Mouse (Mus musculus) thymus, postnatal 0 days (tissue): Measurements from ENCODE around the gene Plppr3. TPM values are rescaled to one million over a fixed set of nuclear protein-coding genes. Genes with fewer than 3 reads are reported as not detected.
A peak's percentile ranks its signal among the peaks of the same experiment; 100 is the strongest.

Source experiments
- DNase-seq: peaks from one replicate; pipeline ENCODE4 v3.0.0-alpha.2; 2015; ENCODE audit warnings: low spot score
- polyA plus RNA-seq: library from polyadenylated mRNA; unstranded; fragments of >200 nt; fragmentation: Nextera tagmentation; extraction: Ambion mirVana; gene quantifications from 2 replicates; pipeline ENCODE4 v1.2.1, GENCODE M21; 2015

Gene Plppr3
- polyA plus RNA-seq, 1 experiment from 2014 or later, result 3.4 TPM

DNA sequence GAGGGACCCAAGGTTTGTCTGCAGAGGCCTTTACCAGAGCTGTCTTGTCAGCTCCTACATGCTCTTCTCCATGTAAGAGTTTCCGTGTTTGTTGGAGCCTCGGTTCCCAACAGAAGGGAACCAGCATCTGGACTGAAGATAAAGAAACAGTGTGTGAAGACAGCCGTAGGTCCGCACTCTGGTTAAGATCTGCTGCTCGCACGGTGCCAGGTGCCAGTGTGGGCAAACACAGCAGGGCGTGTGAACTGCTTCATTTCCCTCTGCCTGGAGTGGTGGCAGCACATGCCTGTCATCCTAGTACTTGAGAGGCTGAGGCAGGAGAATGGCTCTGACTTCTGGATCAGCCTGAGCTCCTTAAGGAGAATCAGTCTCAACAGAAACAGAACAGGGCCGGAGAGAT is 2.6 kb downstream of the Plppr3 start:
- DNase-seq, result no peak

GRCm38 (mm10) chr10:79866601-79867000 is 7.8 kb downstream of the Plppr3 start:
- no peak for DNase-seq

- DNase-seq, result no peak
Measured at GRCm38 (mm10) chr10:79865801-79866295, 8.6 kb downstream of the Plppr3 start.

DNA sequence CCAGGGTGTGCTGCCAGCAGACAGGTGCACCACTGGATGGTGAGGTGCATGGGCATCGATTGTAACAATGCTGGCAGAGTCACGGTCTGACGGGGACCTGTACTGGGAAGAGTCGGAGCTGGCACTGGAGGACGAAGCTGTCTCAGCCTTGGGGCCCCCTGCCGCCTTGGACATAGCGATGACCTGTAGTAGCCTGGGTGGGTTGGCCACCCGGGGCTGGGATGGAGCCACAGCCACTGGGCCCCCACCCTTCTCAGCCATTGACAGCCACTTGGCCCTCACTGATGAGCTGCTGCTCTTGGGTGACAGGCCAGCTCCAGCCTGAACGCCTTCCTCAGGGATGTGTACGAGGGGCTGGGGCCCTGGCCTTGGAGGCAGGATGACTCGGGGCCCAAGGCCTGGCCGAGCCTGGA is 9.2 kb downstream of the Plppr3 start:
- DNase-seq, result no peak

GRCm38 (mm10) chr10:79864351-79865188 is 9.9 kb downstream of the Plppr3 start:
- no peak for DNase-seq

DNA sequence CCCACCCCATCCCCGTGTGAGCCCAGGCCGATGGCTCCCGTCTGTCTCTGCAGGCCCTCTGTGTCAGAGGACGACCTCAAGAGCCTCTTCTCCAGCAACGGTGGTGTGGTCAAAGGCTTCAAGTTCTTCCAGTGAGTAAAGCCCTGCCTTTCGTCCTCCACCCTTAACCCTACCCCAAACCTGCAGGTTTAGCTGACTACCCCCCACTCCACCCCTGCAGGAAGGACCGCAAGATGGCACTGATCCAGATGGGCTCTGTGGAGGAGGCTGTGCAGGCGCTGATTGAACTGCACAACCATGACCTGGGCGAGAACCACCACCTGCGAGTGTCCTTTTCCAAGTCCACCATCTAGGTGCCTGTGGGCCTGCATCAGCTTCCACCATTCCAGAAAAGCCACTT is 11.5 kb downstream of the Plppr3 start:
- DNase-seq, result no peak

- DNase-seq, result no peak
Measured at GRCm38 (mm10) chr10:79862049-79862788, 12.2 kb downstream of the Plppr3 start.

DNA sequence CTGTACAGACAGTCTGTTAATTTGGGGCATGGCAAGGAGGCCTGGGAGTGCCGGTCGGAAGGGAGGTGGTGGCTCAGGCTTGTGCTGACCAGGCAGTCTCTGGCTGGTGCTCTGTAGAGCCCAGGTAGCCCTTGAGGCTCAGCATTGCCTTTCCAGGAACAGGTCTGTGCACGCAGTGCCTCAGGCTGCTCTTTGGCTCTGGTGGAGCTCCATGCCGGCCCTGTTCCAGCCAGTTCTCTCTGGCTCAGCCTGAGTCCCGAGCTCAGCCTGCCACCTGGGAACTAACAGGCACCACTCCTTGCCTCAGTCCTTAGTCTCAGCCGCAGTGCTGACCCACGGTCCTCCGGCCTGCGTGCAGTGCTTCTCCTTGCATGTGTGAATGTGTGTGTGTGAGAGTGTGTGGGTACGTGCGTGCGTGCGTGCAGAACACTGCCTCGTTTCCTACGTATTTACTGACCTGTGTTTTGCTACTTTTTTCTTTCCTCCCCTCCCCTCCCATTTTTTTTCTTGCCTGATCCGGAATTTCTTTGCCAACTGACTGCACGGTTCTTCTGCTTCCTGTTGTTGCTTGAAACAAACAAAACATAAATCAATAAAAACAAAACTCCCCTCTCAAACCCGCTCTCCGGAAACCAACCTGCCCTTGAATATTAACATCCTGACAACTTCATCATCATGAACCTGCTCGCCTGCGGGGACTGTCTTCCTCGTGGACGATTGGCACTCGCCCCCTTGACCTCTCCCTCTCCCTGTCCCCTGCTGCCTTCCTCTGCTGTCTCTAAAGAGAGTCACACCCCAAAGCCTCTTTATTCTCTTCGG is 13.0 kb downstream of the Plppr3 start:
- no peak for DNase-seq

DNA sequence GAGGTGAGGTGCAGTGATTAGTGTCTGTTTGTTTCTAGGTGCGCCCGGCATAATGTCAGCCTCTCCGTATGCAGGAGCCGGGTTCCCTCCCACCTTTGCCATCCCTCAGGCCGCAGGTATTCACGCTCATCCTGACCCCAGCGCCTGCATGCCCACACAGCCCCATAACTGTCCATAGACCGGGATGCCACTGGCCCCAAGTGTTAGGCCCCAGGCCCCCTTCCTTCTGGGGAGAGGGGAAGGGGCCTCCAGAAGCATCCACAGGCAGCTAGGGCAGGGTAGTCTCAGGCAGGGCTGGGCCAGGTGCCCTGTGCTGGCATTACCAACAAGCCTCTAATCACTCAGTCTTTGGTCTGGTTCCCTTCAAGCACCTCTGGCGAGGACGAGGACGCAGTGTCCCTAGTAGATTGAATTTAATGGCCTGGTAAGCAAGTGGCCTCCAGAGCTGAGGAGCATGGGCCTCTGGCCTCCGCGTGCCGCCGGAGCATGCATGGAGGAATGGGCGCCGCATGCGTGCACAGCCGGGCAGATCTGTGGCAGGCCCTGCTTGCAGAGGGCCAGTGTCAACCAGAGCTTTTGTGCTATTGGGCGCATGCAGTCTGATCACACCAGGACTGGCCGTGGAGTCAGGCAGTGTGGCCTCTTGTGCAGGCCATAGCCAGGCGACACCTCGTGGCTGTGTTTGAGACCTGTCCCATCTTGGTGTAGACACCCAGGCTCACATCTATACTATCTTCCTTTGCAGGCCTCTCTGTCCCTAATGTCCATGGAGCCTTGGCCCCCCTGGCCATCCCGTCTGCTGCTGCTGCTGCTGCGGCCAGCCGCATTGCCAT is 14.1 kb downstream of the Plppr3 start:
- no peak for DNase-seq

DNA sequence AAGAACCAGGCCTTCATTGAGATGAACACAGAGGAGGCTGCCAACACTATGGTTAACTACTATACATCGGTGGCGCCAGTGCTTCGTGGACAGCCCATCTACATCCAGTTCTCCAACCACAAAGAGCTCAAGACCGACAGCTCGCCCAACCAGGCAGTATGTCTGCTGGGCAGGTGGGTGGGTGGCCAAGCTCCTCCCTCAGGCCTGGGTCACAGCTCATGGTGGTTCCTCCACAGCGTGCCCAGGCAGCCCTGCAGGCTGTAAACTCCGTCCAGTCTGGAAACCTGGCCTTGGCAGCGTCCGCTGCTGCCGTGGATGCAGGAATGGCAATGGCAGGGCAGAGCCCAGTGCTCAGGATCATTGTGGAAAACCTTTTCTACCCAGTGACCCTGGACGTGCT is 15.3 kb downstream of the Plppr3 start:
- DNase-seq, result no peak

GRCm38 (mm10) chr10:79858416-79859074 is 15.9 kb downstream of the Plppr3 start:
- DNase-seq, result no peak

- DNase-seq, result no peak
Measured at GRCm38 (mm10) chr10:79857894-79858293, 16.5 kb downstream of the Plppr3 start.

DNA sequence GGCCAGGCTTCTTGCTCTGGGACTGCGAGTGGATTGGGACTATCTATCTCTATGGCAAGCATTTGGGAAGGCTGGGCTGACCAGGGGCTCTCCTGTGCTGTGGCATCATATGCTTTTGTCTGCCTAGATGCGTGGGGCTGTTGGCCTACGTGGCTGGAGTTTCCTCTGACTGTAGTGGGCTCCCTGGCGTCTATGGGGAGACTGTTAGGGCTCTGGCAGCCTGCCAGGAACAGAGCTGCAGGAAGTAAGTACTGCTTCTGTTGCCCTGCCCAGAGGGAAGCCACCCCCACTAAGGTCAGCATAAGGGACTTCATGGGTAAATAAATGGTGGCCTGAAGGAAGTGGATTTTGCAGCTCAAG is 17.0 kb downstream of the Plppr3 start:
- no peak for DNase-seq

DNA sequence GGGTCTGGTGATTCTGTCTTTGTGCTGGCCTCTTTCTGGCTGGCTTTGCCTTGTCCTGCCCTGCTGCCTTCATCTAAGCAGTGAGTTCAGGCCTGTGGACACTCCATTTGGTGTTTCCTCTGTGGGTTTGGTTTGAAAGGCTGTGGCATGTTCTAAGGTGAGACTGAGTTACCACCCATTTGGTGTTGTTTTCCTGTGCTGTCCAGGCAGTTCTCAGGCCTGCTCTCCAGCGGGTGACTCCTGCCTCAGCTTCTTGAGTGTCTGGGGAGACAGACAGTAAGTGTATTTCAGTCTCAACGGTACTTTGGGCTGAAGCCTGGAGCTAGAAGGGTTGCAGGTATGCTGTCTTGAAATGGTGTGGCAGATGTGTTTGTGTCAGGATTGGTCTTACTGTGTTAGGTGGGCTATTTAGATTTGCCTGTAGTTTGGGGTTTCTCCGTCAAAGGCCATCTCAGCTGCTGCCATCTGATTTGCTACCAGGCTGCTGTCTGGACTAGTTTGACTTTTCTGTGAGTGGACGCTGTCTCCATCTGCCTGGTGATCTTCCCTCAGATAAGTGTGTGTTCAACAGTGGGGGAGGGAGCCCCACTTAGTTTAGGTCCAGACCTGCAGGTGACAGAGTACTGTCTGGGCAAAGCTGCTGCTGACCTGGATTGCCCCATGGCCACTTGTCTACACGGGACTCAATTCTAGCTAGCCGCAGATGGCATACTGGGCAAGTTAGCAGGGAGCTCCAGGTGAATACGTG is 17.6 kb downstream of the Plppr3 start:
- no peak for DNase-seq

DNA sequence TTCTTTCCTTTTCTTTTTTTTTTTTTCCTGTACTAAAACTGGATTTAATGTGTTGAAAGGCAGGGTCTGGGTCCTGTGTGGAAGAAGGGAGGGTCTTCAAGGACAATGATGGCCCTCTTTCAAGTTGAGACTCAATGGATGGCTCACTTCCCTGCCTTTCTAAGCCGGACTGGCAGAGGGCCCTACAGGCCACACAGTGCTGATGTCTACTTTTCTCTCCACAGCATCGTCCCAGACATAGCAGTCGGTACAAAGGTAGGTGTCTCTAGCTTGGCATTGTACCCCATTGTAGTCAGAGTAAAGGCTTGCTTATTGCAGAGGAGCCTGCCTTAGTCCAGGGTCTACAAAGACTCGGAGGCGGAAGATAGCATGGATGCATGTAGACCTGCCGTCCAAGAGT is 18.2 kb downstream of the Plppr3 start:
- DNase-seq, result no peak

GRCm38 (mm10) chr10:79855558-79856184 is 18.8 kb downstream of the Plppr3 start:
- DNase-seq, result no peak

DNA sequence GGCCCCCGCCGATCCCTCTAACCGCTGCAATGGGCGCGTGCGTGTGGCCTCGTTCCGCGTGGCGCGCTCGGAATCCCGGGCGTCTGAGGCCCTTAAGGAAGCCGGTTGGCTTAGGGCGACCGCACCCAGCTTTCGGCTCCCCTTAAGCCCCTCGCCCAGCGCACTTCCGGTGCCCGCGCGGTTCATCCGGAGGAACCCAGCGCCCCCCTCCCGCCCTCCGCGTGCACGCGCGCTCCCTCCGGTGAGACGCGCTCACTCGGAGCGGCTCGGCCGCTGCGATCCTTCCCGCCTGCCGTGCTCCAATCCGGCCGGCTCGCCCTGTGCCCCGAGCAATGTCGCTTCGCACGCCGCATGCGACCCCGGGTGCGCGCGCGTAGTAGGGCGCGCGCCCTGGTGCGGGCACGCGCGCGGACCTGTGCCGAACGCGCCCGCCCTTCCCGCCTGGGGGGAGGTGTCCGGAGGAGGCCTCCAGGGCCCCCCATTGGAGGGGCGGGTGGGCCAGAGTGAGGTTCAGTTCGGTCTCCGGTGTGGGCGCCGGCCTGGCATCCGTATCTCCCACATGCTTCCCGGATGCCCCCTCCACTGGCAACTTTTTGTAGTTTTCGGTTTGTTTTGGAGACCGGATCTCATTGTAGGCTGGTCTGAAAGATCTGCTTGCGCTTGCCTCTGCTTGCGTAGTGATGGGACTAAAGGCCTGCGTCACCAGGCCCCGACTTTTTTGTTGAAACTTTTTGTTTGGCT is 19.5 kb downstream of the Plppr3 start:
- peak; percentile 83 for DNase-seq
